Mouse (Mus musculus) small intestine, adult 2 months (tissue): ENCODE results near the gene Krtap29-1.

Experiments used
- CTCF ChIP-seq: fragments of 200-500 bp; IDR thresholded peaks from 2 replicates; pipeline ENCODE4 v1.5.1; 2012; ENCODE audit warnings: low read depth, mild to moderate bottlenecking, control low read depth, inconsistent platforms, low read length, moderate library complexity, mixed read lengths; ENCODE audit not compliant: insufficient replicate concordance, insufficient read length; ENCODE audit errors: extremely low read depth
- POLR2A ChIP-seq: fragments of 200-500 bp; IDR thresholded peaks from 2 replicates; pipeline ENCODE4 v1.6.1; 2012; ENCODE audit warnings: low read depth, mild to moderate bottlenecking, control low read depth, inconsistent platforms, low read length, moderate library complexity

DNA sequence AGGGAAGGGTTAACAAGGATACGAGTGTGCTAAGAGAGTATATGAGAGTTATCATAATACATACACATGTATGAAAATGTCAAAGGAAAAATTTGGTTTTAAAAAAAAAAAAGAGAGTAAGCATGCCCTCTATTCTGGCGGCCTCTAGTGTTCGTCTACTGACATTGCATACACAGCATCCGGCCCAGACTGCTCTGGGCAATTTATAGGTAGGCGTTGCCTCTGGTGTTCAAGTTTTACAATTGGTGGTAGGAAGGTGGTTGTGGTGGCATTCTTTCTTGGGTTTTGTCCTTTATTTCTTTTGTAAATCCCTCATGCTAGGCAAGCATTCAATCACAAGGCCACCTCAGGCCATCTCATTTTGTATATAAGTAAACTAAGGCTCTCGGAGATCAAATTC lies 26.0 kb upstream of the Krtap29-1 start:
- TF ChIP-seq CTCF (peak; percentile 78; the same call in 1 of the 2 replicates), POLR2A (no peak)
